Mouse (Mus musculus): ENCODE data around the gene Rbks. TPM values are rescaled to one million over a fixed set of nuclear protein-coding genes. Genes with fewer than 3 reads are reported as not detected.
"Not testable (repeated sequence)": the region's sequence is repeated elsewhere in the genome, so short reads cannot be mapped to it uniquely, and the experiment has no call there.

Gene Rbks
- polyA plus RNA-seq, 1 experiment from 2014 or later: 2.9 TPM

- Histone ChIP-seq H3K4me1 (peaks cover 12% of the 10 kb centered on the region), H3K9ac (no peak overlapping the region), H3K9me3 (no peaks in the 10 kb centered on the region), H3K4me2 (no peak overlapping the region), H3K27ac (no peak overlapping the region), H3K27me3 (no peaks in the 10 kb centered on the region), H3K36me3 (no peaks in the 10 kb centered on the region), H3K4me3 (no peak overlapping the region)
- no peak for ATAC-seq (ENCODE audit: insufficient number of reproducible peaks, low FRiP score, low TSS enrichment, low read depth)
- 58% methylated on average over 4 of the region's 4 CpGs for WGBS
Observed at GRCm38 (mm10) chr5:31595868-31596267, 101.6 kb downstream of the Rbks start.

- no peaks in the 10 kb centered on the region for H3K36me3 ChIP-seq
- ATAC-seq (ENCODE audit: insufficient number of reproducible peaks, low FRiP score, low TSS enrichment, low read depth): no peak
- H3K9ac ChIP-seq: no peak overlapping the region
- H3K27ac ChIP-seq: no peak overlapping the region
- no peak overlapping the region for H3K4me2 ChIP-seq
- H3K27me3 ChIP-seq: 0 out of 2 replicates have a peak, but pooled peaks cover 3% of the 10 kb centered on the region
- WGBS: 91% methylated on average over 7 of the region's 7 CpGs
- H3K9me3 ChIP-seq: no peaks in the 10 kb centered on the region
- peaks cover 5% of the 10 kb centered on the region; the same call in 1 of the 2 replicates for H3K4me1 ChIP-seq
- no peak overlapping the region for H3K4me3 ChIP-seq
Observed at GRCm38 (mm10) chr5:31591122-31591521, 106.3 kb downstream of the Rbks start.

- Histone ChIP-seq H3K4me3 (no peak overlapping the region), H3K9me3 (no peaks in the 10 kb centered on the region), H3K27ac (no peak overlapping the region), H3K9ac (no peak overlapping the region), H3K36me3 (no peaks in the 10 kb centered on the region), H3K4me1 (0 out of 2 replicates have a peak, but pooled peaks cover 3% of the 10 kb centered on the region), H3K4me2 (no peak overlapping the region), H3K27me3 (0 out of 2 replicates have a peak, but pooled peaks cover 3% of the 10 kb centered on the region)
- WGBS: 40% methylated on average over 14 of the region's 14 CpGs
- no peak for ATAC-seq (ENCODE audit: insufficient number of reproducible peaks, low FRiP score, low TSS enrichment, low read depth)
Observed at GRCm38 (mm10) chr5:31589711-31590319, 107.6 kb downstream of the Rbks start.

DNA sequence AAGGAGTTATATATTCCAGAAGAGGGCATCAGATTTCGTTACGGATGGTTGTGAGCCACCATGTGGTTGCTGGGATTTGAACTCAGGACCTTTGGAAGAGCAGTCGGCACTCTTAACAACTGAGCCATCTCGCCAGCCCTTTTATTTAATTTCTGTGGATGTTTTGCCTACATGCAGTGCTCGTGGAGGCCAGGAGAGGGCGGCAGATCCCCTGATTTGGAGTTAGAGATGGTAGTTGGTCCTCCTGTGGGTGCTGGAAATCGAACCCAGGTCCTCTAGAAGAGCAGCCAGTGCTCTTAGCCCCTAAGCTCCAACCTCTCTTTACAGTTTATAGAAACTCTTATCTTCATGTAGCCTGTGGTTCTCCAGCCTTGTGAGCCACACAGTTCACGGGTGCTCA is 108.8 kb downstream of the Rbks start:
- H3K4me1 ChIP-seq; H3K27ac ChIP-seq; ATAC-seq (ENCODE audit: insufficient number of reproducible peaks, low FRiP score, low TSS enrichment, low read depth): not testable (repeated sequence)

GRCm38 (mm10) chr5:31588016-31588415 is 109.4 kb downstream of the Rbks start:
- no peak for ATAC-seq (ENCODE audit: insufficient number of reproducible peaks, low FRiP score, low TSS enrichment, low read depth)
- Histone ChIP-seq H3K27me3 (0 out of 2 replicates have a peak, but pooled peaks cover 3% of the 10 kb centered on the region), H3K27ac (no peak overlapping the region), H3K4me3 (no peak overlapping the region), H3K4me1 (0 out of 2 replicates have a peak, but pooled peaks cover 3% of the 10 kb centered on the region), H3K9ac (no peak overlapping the region), H3K9me3 (no peaks in the 10 kb centered on the region), H3K36me3 (no peaks in the 10 kb centered on the region), H3K4me2 (no peak overlapping the region)
- 60% methylated on average over 2 of the region's 2 CpGs for WGBS

More for the DNA sequence above, 108.8 kb downstream of the Rbks start:
- H3K9me3 ChIP-seq, H3K27me3 ChIP-seq, H3K4me3 ChIP-seq, H3K4me2 ChIP-seq, H3K9ac ChIP-seq, H3K36me3 ChIP-seq: not testable (repeated sequence)
- 84% methylated on average over 8 of the region's 8 CpGs for WGBS

DNA sequence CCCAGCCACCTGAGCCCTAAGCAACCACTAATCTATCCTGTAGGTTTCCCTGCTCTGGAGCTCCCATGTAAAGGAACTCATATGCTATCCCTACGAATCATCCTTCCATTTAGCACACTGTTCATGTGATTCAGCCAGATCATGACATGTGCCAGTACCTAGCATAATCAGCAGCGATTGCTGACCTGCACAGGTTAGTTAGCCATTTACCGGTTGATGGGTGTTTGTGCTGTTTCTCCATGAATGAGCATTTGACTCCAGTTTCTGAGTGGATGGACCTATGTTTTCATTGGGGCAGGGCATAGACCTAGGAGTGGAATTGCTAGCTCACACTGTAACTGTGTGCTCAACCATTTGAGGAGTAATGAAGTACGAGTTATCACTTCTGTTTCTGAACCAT is 111.9 kb downstream of the Rbks start:
- H3K27ac ChIP-seq: no peak overlapping the region
- no peaks in the 10 kb centered on the region for H3K9me3 ChIP-seq
- H3K4me2 ChIP-seq: no peak overlapping the region
- H3K36me3 ChIP-seq: no peaks in the 10 kb centered on the region
- H3K27me3 ChIP-seq: 0 out of 2 replicates have a peak, but pooled peaks cover 3% of the 10 kb centered on the region
- 92% methylated on average over 4 of the region's 4 CpGs for WGBS
- ATAC-seq (ENCODE audit: insufficient number of reproducible peaks, low FRiP score, low TSS enrichment, low read depth): no peak
- no peak overlapping the region for H3K9ac ChIP-seq
- H3K4me3 ChIP-seq: no peak overlapping the region
- 0 out of 2 replicates have a peak, but pooled peaks cover 3% of the 10 kb centered on the region for H3K4me1 ChIP-seq

DNA sequence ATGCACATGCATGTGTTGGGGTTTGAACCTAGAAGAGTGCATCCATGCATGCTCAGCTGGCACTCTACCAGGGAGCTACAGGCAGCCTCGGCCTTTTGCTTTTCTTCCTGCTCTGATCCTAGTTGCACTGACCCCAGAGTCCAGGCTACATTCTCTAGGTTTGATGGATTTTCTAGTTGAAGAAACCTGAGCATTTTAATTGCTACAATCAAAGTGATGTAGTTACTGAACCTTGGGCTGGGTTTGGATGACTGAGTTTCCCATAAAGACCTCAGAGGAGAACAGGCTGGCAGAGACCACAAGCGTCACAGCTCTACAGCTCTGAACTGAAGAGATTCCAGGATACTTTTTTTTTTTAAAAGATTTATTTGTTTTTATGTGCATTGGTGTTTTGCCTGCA is 114.2 kb downstream of the Rbks start:
- Histone ChIP-seq H3K4me1 (no peaks in the 10 kb centered on the region), H3K36me3 (no peaks in the 10 kb centered on the region), H3K27me3 (no peaks in the 10 kb centered on the region), H3K9me3 (no peaks in the 10 kb centered on the region), H3K27ac (no peak overlapping the region), H3K9ac (no peak overlapping the region), H3K4me2 (no peak overlapping the region), H3K4me3 (no peak overlapping the region)
- no peak for ATAC-seq (ENCODE audit: insufficient number of reproducible peaks, low FRiP score, low TSS enrichment, low read depth)
- WGBS: 65% methylated on average over 2 of the region's 2 CpGs

GRCm38 (mm10) chr5:31581932-31582331 is 115.5 kb downstream of the Rbks start:
- 72% methylated on average over 3 of the region's 3 CpGs for WGBS
- no peak overlapping the region for H3K4me2 ChIP-seq
- H3K4me3 ChIP-seq: no peak overlapping the region
- no peaks in the 10 kb centered on the region for H3K4me1 ChIP-seq
- no peak overlapping the region for H3K9ac ChIP-seq
- no peak for ATAC-seq (ENCODE audit: insufficient number of reproducible peaks, low FRiP score, low TSS enrichment, low read depth)
- H3K9me3 ChIP-seq: no peaks in the 10 kb centered on the region
- H3K27me3 ChIP-seq: no peaks in the 10 kb centered on the region
- no peak overlapping the region for H3K27ac ChIP-seq
- no peaks in the 10 kb centered on the region for H3K36me3 ChIP-seq

DNA sequence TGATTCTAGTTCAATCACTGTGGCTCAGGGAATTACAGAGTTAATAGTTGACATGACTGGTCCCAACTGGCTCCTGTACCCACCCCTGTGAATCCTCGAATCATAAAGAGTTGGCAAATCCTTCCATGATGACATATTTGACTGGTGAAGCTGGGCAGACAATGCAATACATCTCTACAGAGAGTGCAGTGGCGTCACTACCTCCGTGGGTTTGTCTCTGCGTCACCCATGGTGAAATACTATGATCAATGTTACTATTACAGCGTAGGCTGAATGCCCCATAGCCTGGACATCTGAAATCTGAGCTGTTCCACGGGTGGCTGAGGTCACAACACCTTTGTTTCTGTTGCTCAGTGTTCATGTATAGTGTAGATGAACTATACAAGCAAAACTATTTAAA is 116.2 kb downstream of the Rbks start:
- Histone ChIP-seq H3K4me3 (no peak overlapping the region), H3K36me3 (no peaks in the 10 kb centered on the region), H3K27me3 (no peaks in the 10 kb centered on the region), H3K4me1 (no peaks in the 10 kb centered on the region), H3K9ac (no peak overlapping the region), H3K27ac (no peak overlapping the region), H3K9me3 (no peaks in the 10 kb centered on the region), H3K4me2 (no peak overlapping the region)
- WGBS: 66% methylated on average over 6 of the region's 6 CpGs
- no peak for ATAC-seq (ENCODE audit: insufficient number of reproducible peaks, low FRiP score, low TSS enrichment, low read depth)

DNA sequence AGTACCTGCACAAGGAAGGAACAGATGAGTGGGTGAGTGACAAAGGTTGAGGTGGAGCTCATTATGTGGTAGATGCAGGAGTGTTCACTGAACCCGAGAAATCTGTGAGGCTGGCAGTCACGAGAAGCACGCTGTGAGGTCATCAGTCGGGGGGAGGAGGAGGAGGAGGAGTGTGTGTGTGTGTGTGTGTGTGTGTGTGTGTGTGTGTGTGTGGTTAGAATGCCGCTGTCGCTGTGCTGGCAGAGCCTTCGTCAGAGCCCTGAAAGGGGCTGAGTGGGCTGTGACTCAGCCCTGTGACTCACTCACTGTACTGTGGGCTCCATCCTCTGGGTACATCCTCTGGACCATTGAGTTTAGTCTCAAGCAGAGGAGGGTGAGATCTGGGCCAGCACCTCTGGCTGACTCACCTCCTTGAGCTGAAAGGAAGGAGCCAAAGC is 120.9 kb downstream of the Rbks start:
- 80% methylated on average over 7 of the region's 7 CpGs for WGBS
- H3K4me3 ChIP-seq: no peak overlapping the region
- H3K4me1 ChIP-seq: peaks cover 1% of the 10 kb centered on the region; the same call in 1 of the 2 replicates
- H3K9me3 ChIP-seq: no peaks in the 10 kb centered on the region
- no peak overlapping the region for H3K9ac ChIP-seq
- H3K36me3 ChIP-seq: no peaks in the 10 kb centered on the region
- ATAC-seq (ENCODE audit: insufficient number of reproducible peaks, low FRiP score, low TSS enrichment, low read depth): 0 out of 2 replicates have a peak, but pooled peaks have one; percentile 30
- no peak overlapping the region for H3K27ac ChIP-seq
- no peak overlapping the region for H3K4me2 ChIP-seq
- H3K27me3 ChIP-seq: no peaks in the 10 kb centered on the region
